Mouse (Mus musculus) cerebellum, adult 18-20 months (tissue): ENCODE results near the gene Knstrn.

Experiments used
- DNase-seq, 2 experiments: peaks; one replicate each; pipeline ENCODE4 v3.0.0; 2021

Gene Knstrn

GRCm38 (mm10) chr2:118862340-118862675 lies 48.5 kb downstream of the Knstrn start:
- DNase-seq: no peak

- no peak for DNase-seq
These were observed 56.8 kb downstream of the Knstrn start for GRCm38 (mm10) chr2:118870601-118871000.

- DNase-seq: no peak
These were observed 57.2 kb downstream of the Knstrn start for GRCm38 (mm10) chr2:118871032-118871431.

GRCm38 (mm10) chr2:118873018-118873417 lies 59.2 kb downstream of the Knstrn start:
- no peak for DNase-seq

GRCm38 (mm10) chr2:118873890-118874430 lies 60.2 kb downstream of the Knstrn start:
- peak; percentile 42 to 59 for DNase-seq

- DNase-seq: no peak
These were observed 61.5 kb downstream of the Knstrn start for GRCm38 (mm10) chr2:118875316-118875715.

GRCm38 (mm10) chr2:118876453-118876852 lies 62.6 kb downstream of the Knstrn start:
- DNase-seq: no peak

GRCm38 (mm10) chr2:118881019-118881418 lies 67.2 kb downstream of the Knstrn start:
- no peak for DNase-seq

GRCm38 (mm10) chr2:118881956-118882355 lies 68.2 kb downstream of the Knstrn start:
- DNase-seq: no peak

- peak; percentile 81 to 93 for DNase-seq
These were observed 69.3 kb downstream of the Knstrn start for GRCm38 (mm10) chr2:118882840-118883679.

- DNase-seq: no peak
These were observed 73.6 kb downstream of the Knstrn start for GRCm38 (mm10) chr2:118887440-118887839.

- no peak for DNase-seq
These were observed 74.2 kb downstream of the Knstrn start for GRCm38 (mm10) chr2:118887845-118888548.

- no peak for DNase-seq
These were observed 77.4 kb downstream of the Knstrn start for GRCm38 (mm10) chr2:118891173-118891572.

GRCm38 (mm10) chr2:118895990-118896913 lies 82.4 kb downstream of the Knstrn start:
- DNase-seq: peak; percentile 51 to 59

- DNase-seq: peak in 1 of 2 experiments; percentile 39
These were observed 83.1 kb downstream of the Knstrn start for GRCm38 (mm10) chr2:118896914-118897291.

GRCm38 (mm10) chr2:118897392-118897791 lies 83.6 kb downstream of the Knstrn start:
- DNase-seq: no peak

GRCm38 (mm10) chr2:118897808-118898207 lies 84.0 kb downstream of the Knstrn start:
- no peak for DNase-seq

GRCm38 (mm10) chr2:118898771-118899170 lies 85.0 kb downstream of the Knstrn start:
- no peak for DNase-seq

GRCm38 (mm10) chr2:118899306-118899705 lies 85.5 kb downstream of the Knstrn start:
- no peak for DNase-seq

GRCm38 (mm10) chr2:118899981-118900825 lies 86.4 kb downstream of the Knstrn start, which contains the start of gene Bahd1:
Bahd1 (plus strand) TSS chr2:118900377.
- peak; percentile 44 to 46 for DNase-seq

- peak in 1 of 2 experiments; percentile 50 for DNase-seq
These were observed 87.0 kb downstream of the Knstrn start for GRCm38 (mm10) chr2:118900826-118901140.
